Mouse (Mus musculus) C2C12 (cell line): ENCODE data around the gene Pdcl. TPM values are rescaled to one million over a fixed set of nuclear protein-coding genes. Genes with fewer than 3 reads are reported as not detected.

ENCODE experiments used
- H3K27me3 ChIP-seq: one replicate; pipeline ENCODE4 v1.6.1; 2011; ENCODE audit not compliant: control insufficient read depth, insufficient read depth, insufficient read length
- H3K36me3 ChIP-seq: one replicate; pipeline ENCODE4 v1.6.1; 2011; ENCODE audit not compliant: control insufficient read depth, insufficient read depth
- H3K4me3 ChIP-seq: one replicate; pipeline ENCODE4 v1.5.1; 2011; ENCODE audit warnings: mild to moderate bottlenecking, control low read depth; ENCODE audit not compliant: poor library complexity, insufficient read depth, severe bottlenecking
- H3K79me2 ChIP-seq: one replicate; pipeline ENCODE4 v1.6.1; 2011; ENCODE audit not compliant: control insufficient read depth, insufficient read depth
- H3K79me3 ChIP-seq: one replicate; pipeline ENCODE4 v1.6.1; 2011; ENCODE audit warnings: low read depth, control low read depth
- H3ac ChIP-seq: one replicate; pipeline ENCODE3; 2011; ENCODE audit warnings: low read depth; ENCODE audit not compliant: control insufficient read depth, insufficient read length
- CEBPB ChIP-seq: IDR thresholded peaks from one replicate; pipeline ENCODE4 v1.6.1; 2011; ENCODE audit warnings: low read depth, mild to moderate bottlenecking, control low read depth, moderate library complexity
- CTCF ChIP-seq: IDR thresholded peaks from one replicate; pipeline ENCODE4 v1.5.1; 2011; ENCODE audit not compliant: control insufficient read depth, insufficient read depth, insufficient read length
- FOSL1 ChIP-seq: IDR thresholded peaks from one replicate; pipeline ENCODE4 v1.8.0; 2011; ENCODE audit warnings: mild to moderate bottlenecking, low read length; ENCODE audit not compliant: poor library complexity, insufficient read depth, severe bottlenecking
- MAX ChIP-seq: IDR thresholded peaks from one replicate; pipeline ENCODE4 v1.6.1; 2011; ENCODE audit warnings: mild to moderate bottlenecking, control low read depth
- MYOD1 ChIP-seq: IDR thresholded peaks from one replicate; pipeline ENCODE4 v1.6.1; 2011; ENCODE audit warnings: low read depth; ENCODE audit not compliant: control insufficient read depth, insufficient read length
- MYOG ChIP-seq: IDR thresholded peaks from one replicate; pipeline ENCODE4 v1.6.1; 2011; ENCODE audit not compliant: control insufficient read depth, insufficient read length; ENCODE audit errors: extremely low read depth
- USF1 ChIP-seq: IDR thresholded peaks from one replicate; pipeline ENCODE4 v1.6.1; 2011; ENCODE audit warnings: low read depth, mild to moderate bottlenecking, control low read depth, moderate library complexity
- long read RNA-seq, 2 experiments: library from polyadenylated mRNA; unstranded; transcript quantifications; one replicate each; pipeline ENCODE4 v2.0.0; 2019 to 2020
- polyA plus RNA-seq: library from polyadenylated mRNA; unstranded; fragments of >200 nt; fragmentation: generic; extraction: Trizol; gene quantifications from one replicate; pipeline ENCODE4 v1.2.1, GENCODE M21; 2012; ENCODE audit warnings: missing spikeins

Gene Pdcl
- 9.2 TPM for polyA plus RNA-seq
- long read RNA-seq, experiment 1, transcript Pdcl-201 (4 exons, 2,858 nt) = major isoform, 14 of 17 reads
- long read RNA-seq, experiment 1, partial matches to known transcripts = 2 of 17 reads
- long read RNA-seq, experiment 1, other reads (novel, unspliced or antisense) = 0 of 17 reads
- long read RNA-seq, experiment 2, transcript Pdcl-201 (4 exons, 2,858 nt) = major isoform, 217 of 232 reads
- long read RNA-seq, experiment 2, transcript Pdcl-204 (5 exons, 685 nt) = minor isoform, 7 of 232 reads
- long read RNA-seq, experiment 2, partial matches to known transcripts = 1 of 232 reads
- long read RNA-seq, experiment 2, other reads (novel, unspliced or antisense) = 3 of 232 reads

DNA sequence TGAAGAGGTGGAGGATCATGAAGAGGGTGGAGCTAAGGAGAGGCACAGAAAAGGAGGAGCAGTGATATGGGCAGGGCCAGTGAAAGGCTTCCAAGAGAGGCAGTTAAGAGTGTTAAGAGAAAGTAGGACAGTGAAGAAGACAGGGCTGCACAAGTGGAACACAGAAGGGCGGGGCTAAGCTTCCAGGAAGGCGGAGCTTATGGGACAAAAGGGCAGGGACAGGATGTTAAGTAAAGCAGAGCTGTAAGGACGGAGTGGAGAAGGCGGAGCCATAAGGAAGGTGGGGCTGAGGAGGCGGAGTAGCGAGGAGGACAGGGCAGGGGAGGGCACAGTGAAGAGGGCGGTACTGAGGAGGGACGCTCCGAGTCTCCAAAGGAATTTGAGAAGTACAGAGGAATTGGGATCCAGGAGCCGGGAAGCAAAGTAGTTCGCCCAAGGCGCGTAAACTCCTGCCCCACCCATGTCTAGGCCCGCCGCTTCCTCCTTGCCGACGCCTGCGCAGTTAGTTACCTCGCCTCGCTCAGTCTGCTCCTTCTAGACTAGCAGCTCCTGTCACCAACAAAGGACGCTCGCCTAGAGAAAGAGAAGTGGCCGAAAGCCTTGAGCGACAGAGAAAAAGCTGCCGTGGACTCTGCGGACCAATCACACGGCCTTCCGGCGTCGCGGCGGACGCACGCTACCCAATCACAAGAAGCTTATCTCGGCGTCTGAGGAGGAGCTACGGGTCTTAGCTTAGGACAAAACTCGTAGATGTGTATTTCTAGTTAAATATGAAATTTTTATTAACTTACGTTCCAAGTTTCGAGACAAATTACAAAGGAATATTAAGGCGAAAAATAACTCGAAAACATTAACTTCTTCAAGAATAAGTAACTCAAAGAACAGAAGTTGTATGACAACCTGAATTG, at the start of gene Pdcl:
Pdcl (minus strand) TSS at position 700 of the 908 bp plus-strand sequence.
- TF ChIP-seq MYOG (no peak), FOSL1 (no peak), MAX (no peak), CEBPB (no peak), USF1 (no peak), MYOD1 (no peak), CTCF (no peak)
- peaks cover 34% of the 10 kb centered on the region for H3K36me3 ChIP-seq

DNA sequence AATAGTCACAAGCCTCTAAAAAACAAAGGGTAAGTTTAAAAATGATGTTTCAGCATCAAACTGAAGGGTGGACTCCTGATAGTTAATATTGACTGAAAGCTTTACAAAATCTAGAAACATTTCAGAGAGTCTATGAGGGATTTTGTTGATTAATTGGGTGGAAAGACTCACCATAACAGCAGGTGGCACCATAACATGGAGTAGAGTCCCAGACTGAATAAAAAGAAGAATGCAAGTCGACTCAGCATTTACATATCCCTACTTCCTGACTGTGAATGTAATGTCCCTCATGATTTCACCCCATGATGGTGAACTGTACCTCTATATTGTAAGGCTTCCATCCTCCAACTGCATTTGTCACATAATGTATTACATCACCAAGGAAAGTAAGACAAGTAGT, 36.4 kb upstream of the Pdcl start:
- H3K79me2 ChIP-seq = no peaks in the 10 kb centered on the region
- no peaks in the 10 kb centered on the region for H3K79me3 ChIP-seq
- TF ChIP-seq MYOG (no peak), CTCF (no peak), MAX (no peak), FOSL1 (no peak), USF1 (no peak), CEBPB (no peak), MYOD1 (no peak)
- no peak overlapping the region for H3ac ChIP-seq
- H3K27me3 ChIP-seq = no peaks in the 10 kb centered on the region
- H3K4me3 ChIP-seq = no peak overlapping the region
- peaks cover 58% of the 10 kb centered on the region for H3K36me3 ChIP-seq

More for the DNA sequence above, at the start of gene Pdcl:
- H3K4me3 ChIP-seq = peak within 1 kb of the TSS; percentile 62
- peak within 1 kb of the TSS; percentile 83 for H3ac ChIP-seq
- peaks cover 12% of the 10 kb centered on the region for H3K79me3 ChIP-seq
- H3K27me3 ChIP-seq = no peaks in the 10 kb centered on the region
- peaks cover 20% of the 10 kb centered on the region for H3K79me2 ChIP-seq

DNA sequence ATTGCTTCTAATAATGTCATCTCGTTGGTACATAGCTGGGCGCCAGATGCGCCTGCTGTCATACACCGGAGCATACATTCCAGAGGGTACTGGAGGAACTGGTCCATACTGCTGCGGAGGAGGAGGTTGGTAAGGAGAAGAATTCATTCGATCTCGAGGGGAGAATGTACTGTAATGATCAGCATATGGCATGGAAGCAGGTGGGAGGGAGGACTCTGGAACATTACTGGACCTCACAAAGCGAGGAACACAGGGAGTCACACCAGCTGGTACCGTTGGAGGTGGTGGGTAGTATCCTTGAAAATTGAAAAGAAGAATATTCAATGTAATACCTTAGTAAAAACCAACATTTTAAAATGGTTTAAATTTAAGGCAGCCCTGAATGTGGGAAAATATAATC, 23.8 kb upstream of the Pdcl start:
- peaks cover 72% of the 10 kb centered on the region for H3K36me3 ChIP-seq
- H3ac ChIP-seq = no peak overlapping the region
- no peaks in the 10 kb centered on the region for H3K27me3 ChIP-seq
- no peak overlapping the region for H3K4me3 ChIP-seq
- TF ChIP-seq MYOG (no peak), MAX (no peak), CTCF (no peak), MYOD1 (no peak), USF1 (no peak), FOSL1 (no peak), CEBPB (no peak)
- H3K79me3 ChIP-seq = no peaks in the 10 kb centered on the region
- H3K79me2 ChIP-seq = no peaks in the 10 kb centered on the region

DNA sequence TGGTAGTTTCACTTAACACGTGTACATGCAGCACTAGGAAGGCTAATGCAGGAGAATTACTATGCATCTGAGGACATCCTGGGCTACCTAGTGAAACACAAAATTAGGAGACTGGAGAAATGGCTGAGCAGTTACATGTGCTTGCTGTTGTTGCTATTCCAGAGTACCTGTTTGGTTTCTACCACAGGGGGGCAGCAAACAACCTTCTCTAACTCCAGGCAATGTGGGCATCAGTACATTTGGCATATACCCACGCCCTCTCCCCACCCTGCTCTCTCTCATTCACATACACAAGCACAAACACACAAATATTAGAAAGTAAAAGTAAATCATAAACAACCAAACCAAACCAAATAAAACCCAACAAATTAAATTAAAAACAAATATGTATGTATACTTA, 21.1 kb upstream of the Pdcl start:
- TF ChIP-seq CTCF (peak; percentile 46), MYOD1 (no peak)
- H3K79me2 ChIP-seq = no peaks in the 10 kb centered on the region
- H3K36me3 ChIP-seq = peaks cover 80% of the 10 kb centered on the region
- H3ac ChIP-seq = no peak overlapping the region
- no peaks in the 10 kb centered on the region for H3K79me3 ChIP-seq
- no peak overlapping the region for H3K4me3 ChIP-seq
- H3K27me3 ChIP-seq = no peaks in the 10 kb centered on the region

DNA sequence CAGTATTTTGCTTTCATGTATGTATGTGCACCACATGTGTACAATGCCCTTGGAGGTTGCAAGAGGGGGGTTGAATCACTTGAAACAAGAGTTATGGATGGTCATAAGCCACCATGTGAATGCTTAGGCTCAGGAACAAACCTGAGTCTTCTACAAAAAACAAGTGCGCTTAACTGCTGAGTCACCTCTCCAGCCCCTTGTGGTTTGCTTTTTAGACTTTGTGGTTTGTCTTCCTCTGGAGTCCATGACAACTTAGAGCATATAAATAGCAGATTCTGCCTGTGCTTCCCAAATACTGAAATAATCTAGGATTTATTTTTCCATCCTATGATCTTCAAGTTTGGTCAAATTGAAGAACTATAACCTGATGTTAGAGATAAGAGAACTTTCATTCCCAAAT, 16.9 kb upstream of the Pdcl start:
- peaks cover 2% of the 10 kb centered on the region for H3K79me3 ChIP-seq
- no peak overlapping the region for H3K4me3 ChIP-seq
- H3K36me3 ChIP-seq = peaks cover 76% of the 10 kb centered on the region
- no peak for TF ChIP-seq MAX
- TF ChIP-seq USF1 = no peak
- peak; percentile 75 for TF ChIP-seq FOSL1
- TF ChIP-seq CEBPB = no peak
- no peaks in the 10 kb centered on the region for H3K79me2 ChIP-seq
- H3K27me3 ChIP-seq = no peaks in the 10 kb centered on the region
- H3ac ChIP-seq = no peak overlapping the region
